Mouse (Mus musculus) kidney, embryonic 16.5 days (tissue): ENCODE measurements at regions not wholly inside any gene's neighbourhood (a gene's known extent, or its start where the extent isn't known, plus 50 kb on each side); places are given as distances from the start of the nearest gene placed in this dataset.

Experiments used
- ATAC-seq: fragments of 200-750 bp; cut with Nextera tagmentation; 2 replicates; pipeline ENCODE4 v1.8.0; 2017; ENCODE audit warnings: moderate TSS enrichment; ENCODE audit not compliant: low FRiP score, low TSS enrichment
- H3K27ac ChIP-seq: fragments of 300-500 bp; sonication (generic); 2 replicates; pipeline ENCODE4 v1.5.1; 2014; ENCODE audit warnings: low read length
- H3K27me3 ChIP-seq: fragments of 300-500 bp; sonication (generic); 2 replicates; pipeline ENCODE4 v1.6.1; 2014; ENCODE audit warnings: low read length, control low read depth, mixed read lengths; ENCODE audit not compliant: insufficient read depth
- H3K36me3 ChIP-seq: fragments of 300-500 bp; sonication (generic); 2 replicates; pipeline ENCODE4 v1.6.1; 2014; ENCODE audit warnings: low read length, control low read depth, mixed read lengths; ENCODE audit not compliant: insufficient read depth
- H3K4me1 ChIP-seq: fragments of 300-500 bp; sonication (generic); 2 replicates; pipeline ENCODE4 v1.6.1; 2014; ENCODE audit warnings: low read length, control low read depth, mixed read lengths; ENCODE audit not compliant: insufficient read depth
- H3K4me2 ChIP-seq: fragments of 300-500 bp; sonication (generic); replicated peaks from 2 replicates; pipeline ENCODE4 v1.6.1; 2014; ENCODE audit warnings: low read depth, low read length
- H3K4me3 ChIP-seq: fragments of 300-500 bp; sonication (generic); 2 replicates; pipeline ENCODE4 v1.5.1; 2014; ENCODE audit warnings: mild to moderate bottlenecking, low read length
- H3K9ac ChIP-seq: fragments of 300-500 bp; sonication (generic); replicated peaks from 2 replicates; pipeline ENCODE4 v1.6.1; 2014; ENCODE audit warnings: low read length
- H3K9me3 ChIP-seq: fragments of 300-500 bp; sonication (generic); 2 replicates; pipeline ENCODE4 v1.6.1; 2016; ENCODE audit warnings: low read length, control low read depth
- WGBS: fragments of 180-500 bp; shearing (Covaris S2); extraction: QIAGEN DNeasy Blood & Tissue Kit; methylation state at CpG from one replicate; pipeline ENCODE4 v1.1.7; 2014; 5-methylcytosine and 5-hydroxymethylcytosine counted together

DNA sequence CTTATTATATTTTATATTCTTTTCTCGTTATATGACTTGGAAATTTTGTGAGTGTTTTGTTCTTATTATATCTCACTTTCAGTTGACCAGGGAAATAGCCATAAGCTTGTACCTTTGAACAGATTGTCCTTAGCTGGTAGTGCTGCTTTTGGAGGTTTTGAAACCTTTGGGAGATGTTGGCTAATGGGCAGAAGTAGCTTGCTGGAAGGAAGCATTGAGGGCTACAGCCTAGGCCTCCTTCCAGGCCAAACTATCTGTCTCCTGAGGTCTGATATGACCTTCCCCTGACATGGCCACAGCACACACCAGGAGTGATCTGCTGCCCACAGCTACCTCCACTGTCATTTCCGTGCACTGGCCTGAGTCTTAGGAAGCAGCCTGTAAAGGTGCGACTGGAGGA is 56.8 kb downstream of the Cdkn2c start:
- no peak overlapping the region for H3K4me3 ChIP-seq
- H3K9ac ChIP-seq = no peak overlapping the region
- no peaks in the 10 kb centered on the region for H3K36me3 ChIP-seq
- H3K4me1 ChIP-seq = no peaks in the 10 kb centered on the region
- no peak overlapping the region for H3K4me2 ChIP-seq
- no peak overlapping the region for H3K27ac ChIP-seq
- no peak for ATAC-seq
- H3K27me3 ChIP-seq = no peaks in the 10 kb centered on the region
- no peaks in the 10 kb centered on the region for H3K9me3 ChIP-seq
- 84% methylated on average over 3 of the region's 3 CpGs for WGBS

DNA sequence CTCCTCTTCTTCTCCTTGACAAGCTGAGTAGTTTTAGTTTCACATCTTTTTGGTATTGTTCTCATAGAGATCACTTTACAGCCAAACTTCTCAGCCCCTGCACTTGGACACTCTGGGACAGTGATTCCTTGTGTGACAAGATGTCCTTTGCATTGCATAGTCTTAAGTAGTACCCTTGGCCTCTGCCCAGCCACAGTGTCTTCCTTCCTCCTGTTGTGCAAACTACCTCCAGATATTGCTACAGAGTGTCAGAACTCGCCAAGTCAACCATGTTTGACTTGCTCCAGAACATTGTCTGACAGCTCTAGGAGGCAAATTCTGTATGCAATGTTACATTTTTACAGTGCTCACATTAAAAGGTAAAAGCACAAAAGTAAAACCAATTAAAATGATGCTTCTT is 57.2 kb downstream of the Cdkn2c start:
- H3K9me3 ChIP-seq = no peaks in the 10 kb centered on the region
- no peaks in the 10 kb centered on the region for H3K27me3 ChIP-seq
- no peaks in the 10 kb centered on the region for H3K36me3 ChIP-seq
- no peak for ATAC-seq
- no peak overlapping the region for H3K27ac ChIP-seq
- H3K4me3 ChIP-seq = no peak overlapping the region
- no peak overlapping the region for H3K4me2 ChIP-seq
- H3K9ac ChIP-seq = no peak overlapping the region
- H3K4me1 ChIP-seq = no peaks in the 10 kb centered on the region
- WGBS = 65% methylated on average over 1 of the region's 1 CpGs

DNA sequence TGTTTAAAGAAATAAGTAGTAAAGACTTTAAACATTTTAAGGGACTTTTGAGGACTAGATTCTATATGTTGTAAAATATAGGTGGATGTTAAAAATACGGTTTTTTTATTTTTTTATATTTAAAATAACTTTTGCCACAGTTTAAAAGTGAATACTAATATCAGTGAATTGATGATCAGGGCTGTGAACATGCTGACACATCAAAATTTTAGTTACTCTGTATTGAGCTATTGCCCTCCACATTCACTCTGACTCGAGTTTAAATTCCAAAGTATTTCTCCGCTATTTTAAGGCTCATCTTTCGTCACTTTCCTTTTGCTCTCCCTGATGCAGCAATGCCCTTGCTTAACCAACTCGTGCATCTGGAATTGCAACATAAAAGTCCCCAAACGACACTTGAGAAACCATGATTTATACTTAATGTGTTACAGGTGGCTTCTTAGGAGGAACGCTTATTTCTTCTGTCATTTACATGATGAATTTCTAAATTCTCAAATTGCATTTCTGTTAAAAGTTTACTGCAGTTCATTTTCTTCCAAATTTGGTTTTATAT is 58.7 kb upstream of the 4930522H14Rik start:
- Histone ChIP-seq H3K27ac (no peak overlapping the region), H3K4me1 (no peaks in the 10 kb centered on the region), H3K4me2 (no peak overlapping the region), H3K9ac (no peak overlapping the region), H3K9me3 (no peaks in the 10 kb centered on the region), H3K4me3 (no peak overlapping the region), H3K36me3 (no peaks in the 10 kb centered on the region), H3K27me3 (no peaks in the 10 kb centered on the region)
- WGBS = 51% methylated on average over 7 of the region's 7 CpGs
- no peak for ATAC-seq

DNA sequence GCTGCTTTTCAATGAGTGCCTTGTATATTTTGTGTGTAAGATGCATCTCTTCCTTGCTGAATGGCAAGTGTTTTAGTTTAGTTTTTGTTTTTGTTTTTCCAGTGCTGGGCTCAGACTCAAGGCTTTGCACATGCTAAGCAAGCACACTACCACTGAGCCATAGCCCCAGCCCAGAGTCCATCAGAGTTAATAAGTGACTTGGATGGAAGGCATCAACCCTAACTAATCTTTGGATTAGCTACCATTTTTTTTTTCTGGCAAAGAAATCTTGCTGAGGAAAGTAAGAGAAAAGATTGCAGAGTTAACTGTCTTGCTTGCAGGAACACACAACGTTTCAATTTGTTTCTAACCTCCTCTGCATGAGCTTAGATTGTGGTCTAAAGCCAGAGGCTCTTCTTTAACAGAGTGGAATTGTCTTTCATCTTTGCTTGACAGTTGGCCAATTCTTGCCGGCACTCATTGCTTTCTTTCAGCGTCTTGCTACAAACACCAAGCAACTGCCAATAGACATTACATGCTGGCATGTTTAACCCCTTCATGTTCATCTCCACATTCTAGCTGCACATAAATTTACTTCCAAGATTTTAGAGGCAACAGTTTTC is 52.2 kb upstream of the 4930522H14Rik start:
- Histone ChIP-seq H3K9me3 (no peaks in the 10 kb centered on the region), H3K27me3 (no peaks in the 10 kb centered on the region), H3K36me3 (no peaks in the 10 kb centered on the region), H3K4me3 (no peak overlapping the region), H3K4me2 (no peak overlapping the region), H3K4me1 (no peaks in the 10 kb centered on the region), H3K9ac (no peak overlapping the region), H3K27ac (no peak overlapping the region)
- peak; percentile 82; the same call in 1 of the 2 replicates for ATAC-seq
- 46% methylated on average over 3 of the region's 3 CpGs for WGBS

DNA sequence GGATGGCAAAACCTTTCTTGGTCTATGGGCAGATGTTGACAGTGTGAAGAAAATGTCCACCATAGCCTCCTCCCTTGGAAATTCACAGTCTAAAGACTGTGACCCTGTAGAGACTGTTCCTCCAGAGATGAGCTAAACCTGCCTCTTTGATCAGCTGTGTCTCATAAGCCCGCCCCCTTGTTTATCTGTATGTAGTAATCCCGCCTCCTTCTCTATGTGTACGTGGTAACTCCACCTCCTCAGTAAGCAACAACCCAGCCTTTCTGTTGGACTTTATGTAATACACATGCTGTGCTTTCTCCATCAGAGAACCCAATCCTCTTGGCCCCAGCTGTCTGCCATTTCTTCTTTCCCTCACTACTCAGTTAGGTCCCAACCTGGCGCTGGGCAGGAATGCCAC is 51.4 kb upstream of the 4930522H14Rik start:
- no peaks in the 10 kb centered on the region for H3K9me3 ChIP-seq
- no peaks in the 10 kb centered on the region for H3K27me3 ChIP-seq
- WGBS = 85% methylated on average over 4 of the region's 4 CpGs
- H3K9ac ChIP-seq = no peak overlapping the region
- no peak for ATAC-seq
- no peaks in the 10 kb centered on the region for H3K4me1 ChIP-seq
- no peak overlapping the region for H3K4me3 ChIP-seq
- H3K4me2 ChIP-seq = no peak overlapping the region
- H3K27ac ChIP-seq = no peak overlapping the region
- H3K36me3 ChIP-seq = no peaks in the 10 kb centered on the region
